Mouse (Mus musculus) small intestine, adult 2 months (tissue): ENCODE data around the gene Mlycd. TPM values are rescaled to one million over a fixed set of nuclear protein-coding genes. Genes with fewer than 3 reads are reported as not detected.

Experiments used
- H3K27ac ChIP-seq: fragments of 200-500 bp; 2 replicates; pipeline ENCODE4 v1.5.1; 2012; ENCODE audit warnings: low read depth, low read length, control low read depth, inconsistent platforms; ENCODE audit not compliant: insufficient read depth
- H3K27me3 ChIP-seq: fragments of 200-500 bp; 2 replicates; pipeline ENCODE4 v1.6.1; 2012; ENCODE audit warnings: mild to moderate bottlenecking, moderate library complexity, low read length, inconsistent platforms; ENCODE audit not compliant: control insufficient read depth, insufficient read depth
- H3K36me3 ChIP-seq: fragments of 200-500 bp; 2 replicates; pipeline ENCODE4 v1.6.1; 2012; ENCODE audit warnings: mild to moderate bottlenecking, low read length, control low read depth, inconsistent platforms; ENCODE audit not compliant: control insufficient read depth, insufficient read depth
- H3K4me1 ChIP-seq: fragments of 200-500 bp; 2 replicates; pipeline ENCODE4 v1.6.1; 2012; ENCODE audit warnings: low read length, inconsistent platforms, mixed read lengths; ENCODE audit not compliant: control insufficient read depth, insufficient read depth, insufficient read length
- H3K4me3 ChIP-seq: fragments of 200-500 bp; 2 replicates; pipeline ENCODE4 v1.5.1; 2012; ENCODE audit warnings: low read depth, mild to moderate bottlenecking, control low read depth, inconsistent platforms, low read length, moderate library complexity
- CTCF ChIP-seq: fragments of 200-500 bp; IDR thresholded peaks from 2 replicates; pipeline ENCODE4 v1.5.1; 2012; ENCODE audit warnings: low read depth, mild to moderate bottlenecking, control low read depth, inconsistent platforms, low read length, moderate library complexity, mixed read lengths; ENCODE audit not compliant: insufficient replicate concordance, insufficient read length; ENCODE audit errors: extremely low read depth
- POLR2A ChIP-seq: fragments of 200-500 bp; IDR thresholded peaks from 2 replicates; pipeline ENCODE4 v1.6.1; 2012; ENCODE audit warnings: low read depth, mild to moderate bottlenecking, control low read depth, inconsistent platforms, low read length, moderate library complexity
- WGBS: fragments of 180-500 bp; shearing (Covaris S2); methylation state at CpG from one replicate; pipeline ENCODE4 v1.1.7; 2018; 5-methylcytosine and 5-hydroxymethylcytosine counted together
- polyA plus RNA-seq: library from polyadenylated mRNA; depleted of rRNA; stranded (reverse); fragments of >200 nt; gene quantifications from 2 replicates; pipeline ENCODE4 v1.2.3, GENCODE M21; 2012

Gene Mlycd
- polyA plus RNA-seq, 1 experiment = 49.6 TPM

GRCm38 (mm10) chr8:119421603-119422122 is 27.0 kb downstream of the Mlycd start:
- no peaks in the 10 kb centered on the region for H3K27me3 ChIP-seq
- H3K4me3 ChIP-seq = no peak overlapping the region
- peaks cover 29% of the 10 kb centered on the region for H3K4me1 ChIP-seq
- no peak for TF ChIP-seq POLR2A
- H3K27ac ChIP-seq = peak overlapping the region; percentile 15; the same call in 1 of the 2 replicates
- WGBS = 83% methylated on average over 9 of the region's 9 CpGs
- H3K36me3 ChIP-seq = no peaks in the 10 kb centered on the region

GRCm38 (mm10) chr8:119422123-119422711 is 27.5 kb downstream of the Mlycd start:
- no peak overlapping the region for H3K4me3 ChIP-seq
- no peaks in the 10 kb centered on the region for H3K36me3 ChIP-seq
- H3K27me3 ChIP-seq = no peaks in the 10 kb centered on the region
- 62% methylated on average over 9 of the region's 9 CpGs for WGBS
- peak overlapping the region; percentile 23; the same call in 1 of the 2 replicates for H3K27ac ChIP-seq
- TF ChIP-seq POLR2A (no peak), CTCF (no peak)
- peaks cover 29% of the 10 kb centered on the region for H3K4me1 ChIP-seq

GRCm38 (mm10) chr8:119423631-119424141 is 29.0 kb downstream of the Mlycd start:
- Histone ChIP-seq H3K27me3 (no peaks in the 10 kb centered on the region), H3K4me1 (peaks cover 41% of the 10 kb centered on the region), H3K36me3 (no peaks in the 10 kb centered on the region), H3K4me3 (peak overlapping the region; percentile 23), H3K27ac (peak overlapping the region; percentile 92)
- 20% methylated on average over 9 of the region's 9 CpGs for WGBS
- no peak for TF ChIP-seq CTCF
- 0 out of 2 replicates have a peak, but pooled peaks have one; percentile 26 for TF ChIP-seq POLR2A

- WGBS = 71% methylated on average over 10 of the region's 10 CpGs
- peaks cover 47% of the 10 kb centered on the region for H3K4me1 ChIP-seq
- TF ChIP-seq POLR2A = no peak
These were observed 29.6 kb downstream of the Mlycd start for GRCm38 (mm10) chr8:119424199-119424733.

GRCm38 (mm10) chr8:119424740-119425139 is 30.1 kb downstream of the Mlycd start:
- no peak for TF ChIP-seq CTCF
- TF ChIP-seq POLR2A = no peak
- peaks cover 49% of the 10 kb centered on the region for H3K4me1 ChIP-seq
- WGBS = 72% methylated on average over 10 of the region's 10 CpGs
- no peaks in the 10 kb centered on the region for H3K36me3 ChIP-seq
- H3K4me3 ChIP-seq = 0 out of 2 replicates have a peak overlapping the region, but pooled peaks have one; percentile 5
- peak overlapping the region; percentile 92 for H3K27ac ChIP-seq
- no peaks in the 10 kb centered on the region for H3K27me3 ChIP-seq

More at GRCm38 (mm10) chr8:119424199-119424733, 29.6 kb downstream of the Mlycd start:
- H3K27me3 ChIP-seq = no peaks in the 10 kb centered on the region
- H3K36me3 ChIP-seq = no peaks in the 10 kb centered on the region
- H3K4me3 ChIP-seq = 0 out of 2 replicates have a peak overlapping the region, but pooled peaks have one; percentile 5
- H3K27ac ChIP-seq = peak overlapping the region; percentile 92

- H3K4me3 ChIP-seq = peak overlapping the region; percentile 29
- peak overlapping the region; percentile 92 for H3K27ac ChIP-seq
- H3K27me3 ChIP-seq = no peaks in the 10 kb centered on the region
- peaks cover 51% of the 10 kb centered on the region for H3K4me1 ChIP-seq
- 73% methylated on average over 10 of the region's 10 CpGs for WGBS
- TF ChIP-seq POLR2A = no peak
- TF ChIP-seq CTCF = no peak
- H3K36me3 ChIP-seq = no peaks in the 10 kb centered on the region
These were observed 30.9 kb downstream of the Mlycd start for GRCm38 (mm10) chr8:119425533-119425932.

- Histone ChIP-seq H3K27me3 (no peaks in the 10 kb centered on the region), H3K4me1 (peaks cover 51% of the 10 kb centered on the region), H3K4me3 (peak overlapping the region; percentile 29), H3K36me3 (no peaks in the 10 kb centered on the region), H3K27ac (peak overlapping the region; percentile 92)
- 76% methylated on average over 6 of the region's 6 CpGs for WGBS
- TF ChIP-seq POLR2A (no peak), CTCF (no peak)
These were observed 31.5 kb downstream of the Mlycd start for GRCm38 (mm10) chr8:119426069-119426735.
